Mouse (Mus musculus): ENCODE results near the gene Dtx3.

- TF ChIP-seq CTCF (IDR thresholded peaks at IDR 0.05; ENCODE audit: low read depth, low read length) (no peak), POLR2A (IDR thresholded peaks at IDR 0.05; ENCODE audit: insufficient read depth, low read length) (no peak)
Measured at GRCm38 (mm10) chr10:127196392-127196791, 864 bp upstream of the Dtx3 start.
